17 mouse cellular contexts compared by ENCODE assay signal in the genomic region with DNA sequence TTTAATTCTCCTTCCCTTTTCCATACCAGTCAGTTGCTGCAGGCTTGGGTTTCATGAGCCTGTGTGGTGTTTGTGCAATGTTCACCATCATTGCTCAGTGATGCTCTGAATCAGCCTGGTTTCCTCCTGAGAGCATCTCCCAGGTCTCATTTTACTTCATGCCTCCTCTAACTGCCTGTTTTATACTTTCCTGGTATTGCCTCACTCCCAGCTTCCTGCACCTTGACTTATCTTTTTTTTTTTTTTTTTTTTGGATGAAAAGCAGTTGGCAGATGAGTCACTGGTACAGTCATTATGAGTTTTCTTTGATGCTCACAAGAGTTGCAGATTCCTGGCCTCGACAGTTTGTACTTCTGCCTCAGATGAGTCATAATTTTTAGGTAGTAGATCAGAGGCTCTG.
DNase-seq lines count a peak whose midpoint lies in the region; ATAC-seq and TF ChIP-seq lines count a peak whose summit lies in the region.
"Had no signal": no experiment of that assay in that cellular context is flagged by ENCODE, and none has a peak within 500 bp of the region (broad histone marks: within the 10 kb centered on the region; RNA-seq: fewer than 3 reads in every experiment).

No protein-coding gene starts in this region.

- no peaks in the 10 kb centered on the region for H3K36me3 ChIP-seq in intestine, embryonic 14.5 days (ENCODE audit: control insufficient read depth, insufficient read depth, low read length)
- H3K36me3 ChIP-seq in intestine, embryonic 16.5 days (ENCODE audit: control insufficient read depth, insufficient read depth, low read length): no peaks in the 10 kb centered on the region
- H3K36me3 ChIP-seq in myocyte (ENCODE audit: control insufficient read depth, insufficient read depth): no peaks in the 10 kb centered on the region
- H3K36me3 ChIP-seq: heart, embryonic 10.5 days; midbrain, embryonic 13.5 days; neural tube, embryonic 12.5 days had no signal

- no peaks in the 10 kb centered on the region for H3K79me2 ChIP-seq in myocyte (ENCODE audit: control insufficient read depth, insufficient read depth)

- no peak overlapping the region for H3K4me3 ChIP-seq in intestine, embryonic 14.5 days (ENCODE audit: low read depth, low read length)
- H3K4me3 ChIP-seq in intestine, embryonic 16.5 days (ENCODE audit: low read length): no peak overlapping the region
- no peak overlapping the region for H3K4me3 ChIP-seq in myocyte
- H3K4me3 ChIP-seq: heart, embryonic 10.5 days; midbrain, embryonic 13.5 days; neural tube, embryonic 12.5 days had no signal

- peak; percentile 20 for DNase-seq in intestine, embryonic 14.5 days (ENCODE audit: low spot score)
- DNase-seq in urinary bladder, adult 2 months (ENCODE audit: low spot score): no peak
- no peak for DNase-seq in ovary, adult 18-20 months (ENCODE audit: low spot score)
- no peak for DNase-seq in spleen, postnatal 36 days (ENCODE audit: low spot score in 2 of 2)
- DNase-seq: cerebellum, adult 18-20 months; embryo, embryonic 11 days; kidney, adult 11 months; kidney, postnatal 4 days; liver; thymus, postnatal 14 days had no signal

- H3K4me2 ChIP-seq in intestine, embryonic 14.5 days (ENCODE audit: low read length): no peak overlapping the region
- H3K4me2 ChIP-seq in intestine, embryonic 16.5 days (ENCODE audit: low read depth, low read length): no peak overlapping the region
- H3K4me2 ChIP-seq in myocyte (ENCODE audit: low read depth): peak overlapping the region; percentile 48
- H3K4me2 ChIP-seq: midbrain, embryonic 13.5 days; neural tube, embryonic 12.5 days had no signal

- TF ChIP-seq POLR2A in myocyte (IDR thresholded peaks at IDR 0.05; ENCODE audit: insufficient read length, low read depth): no peak

- H3K27ac ChIP-seq in intestine, embryonic 14.5 days (ENCODE audit: low read depth): no peak overlapping the region
- no peak overlapping the region for H3K27ac ChIP-seq in intestine, embryonic 16.5 days (ENCODE audit: low read length)
- H3K27ac ChIP-seq: heart, embryonic 10.5 days; midbrain, embryonic 13.5 days; neural tube, embryonic 12.5 days had no signal

- H3K9ac ChIP-seq in intestine, embryonic 14.5 days (ENCODE audit: low read length): no peak overlapping the region
- no peak overlapping the region for H3K9ac ChIP-seq in intestine, embryonic 16.5 days (ENCODE audit: low read depth, low read length)
- H3K9ac ChIP-seq: midbrain, embryonic 13.5 days; neural tube, embryonic 12.5 days had no signal

- H3K4me1 ChIP-seq in intestine, embryonic 14.5 days (replicated peaks; ENCODE audit: control insufficient read depth, insufficient read depth, low read length): no peaks in the 10 kb centered on the region
- no peaks in the 10 kb centered on the region for H3K4me1 ChIP-seq in intestine, embryonic 16.5 days (ENCODE audit: control insufficient read depth, insufficient read depth, low read length)
- H3K4me1 ChIP-seq: midbrain, embryonic 13.5 days; neural tube, embryonic 12.5 days had no signal

- H3K9me3 ChIP-seq in intestine, embryonic 14.5 days (ENCODE audit: control insufficient read depth, low read length): no peaks in the 10 kb centered on the region
- H3K9me3 ChIP-seq in intestine, embryonic 16.5 days (ENCODE audit: control insufficient read depth, low read length): no peaks in the 10 kb centered on the region
- H3K9me3 ChIP-seq: heart, embryonic 10.5 days; midbrain, embryonic 13.5 days; neural tube, embryonic 12.5 days had no signal

- no peaks in the 10 kb centered on the region for H3K27me3 ChIP-seq in intestine, embryonic 14.5 days (replicated peaks; ENCODE audit: control insufficient read depth, insufficient read depth, low read length)
- no peaks in the 10 kb centered on the region for H3K27me3 ChIP-seq in intestine, embryonic 16.5 days (replicated peaks; ENCODE audit: control insufficient read depth, insufficient read depth, low read length)
- H3K27me3 ChIP-seq in myocyte (ENCODE audit: control insufficient read depth, insufficient read depth, insufficient read length): no peaks in the 10 kb centered on the region
- H3K27me3 ChIP-seq: midbrain, embryonic 13.5 days; neural tube, embryonic 12.5 days had no signal

- H3ac ChIP-seq in myocyte (ENCODE audit: control insufficient read depth, insufficient read length): no peak overlapping the region

- WGBS in intestine, embryonic 14.5 days: 45% methylated on average over 1 of the region's 1 CpGs
- 48% methylated on average over 1 of the region's 1 CpGs for WGBS in intestine, embryonic 16.5 days

- no peak for ATAC-seq in intestine, embryonic 14.5 days (replicated peaks; ENCODE audit: low FRiP score, low TSS enrichment, low read depth)
- ATAC-seq in intestine, embryonic 16.5 days: no peak
- ATAC-seq in CD4-positive, CD25-positive, alpha-beta regulatory T cell, adult 4 months: peak; percentile 58
- ATAC-seq in common myeloid progenitor, adult 5-6 weeks (replicated peaks; ENCODE audit: low read depth, poor library complexity, severe bottlenecking): peak; percentile 33
- ATAC-seq: midbrain, embryonic 13.5 days had no signal

TF ChIP-seq in myocyte, 11 proteins besides CTCF, POLR2A, EP300 and RAD21:
- TF ChIP-seq CEBPB (IDR thresholded peaks at IDR 0.05; ENCODE audit: insufficient read depth, poor library complexity, severe bottlenecking) (peak; percentile 85), MYOD1 (IDR thresholded peaks at IDR 0.05; ENCODE audit: control insufficient read depth in 1 of 3, insufficient read length in 2 of 3, low read depth in 2 of 3) (no peak), REST (IDR thresholded peaks at IDR 0.05; ENCODE audit: insufficient read depth, insufficient read length) (no peak)

Comparison
In these comparisons a context has a peak if more than half of its experiments do, and no peak if none do; other contexts are left out.
1. ATAC-seq: peak in CD4-positive, CD25-positive, alpha-beta regulatory T cell, adult 4 months (single experiment) and common myeloid progenitor, adult 5-6 weeks (single experiment); none in intestine, embryonic 14.5 days (single experiment) and intestine, embryonic 16.5 days (single experiment).